Mouse (Mus musculus) stomach, postnatal 0 days (tissue): ENCODE results near the gene Wdr34.

Source experiments
- CTCF ChIP-seq: IDR thresholded peaks from 2 replicates; pipeline ENCODE4 v1.5.1; 2016; ENCODE audit warnings: antibody characterized with exemption, low read depth, mild to moderate bottlenecking, moderate library complexity
- EP300 ChIP-seq: optimal IDR thresholded peaks from 2 replicates; pipeline ENCODE3; 2016; ENCODE audit warnings: antibody characterized with exemption

DNA sequence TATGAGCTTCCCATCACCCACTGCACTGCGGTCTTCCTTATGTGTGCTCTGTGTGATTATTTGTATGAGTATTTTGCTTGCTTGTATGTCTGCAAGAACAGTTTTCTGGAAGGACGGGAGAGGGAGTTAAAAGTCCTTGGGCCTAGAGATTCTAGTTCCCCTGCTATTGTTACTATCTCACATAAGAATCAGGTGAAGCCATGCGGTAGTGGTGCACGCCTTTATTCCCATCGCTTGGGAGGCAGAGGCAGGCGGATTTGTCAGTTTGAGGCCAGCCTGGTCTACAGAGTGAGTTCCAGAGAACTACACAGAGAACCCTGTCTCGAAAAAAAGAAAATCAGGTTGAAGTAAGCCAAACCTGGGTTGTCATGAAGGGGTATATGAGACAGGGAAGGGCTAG is 24.2 kb upstream of the Wdr34 start:
- TF ChIP-seq CTCF = no peak
- TF ChIP-seq EP300 = no peak
